Mouse (Mus musculus): ENCODE data around the gene Tubg2. TPM values are rescaled to one million over a fixed set of nuclear protein-coding genes. Genes with fewer than 3 reads are reported as not detected.

Tubg2 gene
- polyA plus RNA-seq, 1 experiment from 2014 or later: 7.6 TPM

- H3K4me1 ChIP-seq: peaks cover 14% of the 10 kb centered on the region
- 48% methylated on average over 5 of the region's 5 CpGs for WGBS
- H3K27ac ChIP-seq: no peak overlapping the region
- peaks cover 17% of the 10 kb centered on the region for H3K36me3 ChIP-seq (replicated peaks)
- H3K27me3 ChIP-seq: peaks cover 80% of the 10 kb centered on the region
- no peak overlapping the region for H3K9ac ChIP-seq
- ATAC-seq (ENCODE audit: low FRiP score): no peak
- no peaks in the 10 kb centered on the region for H3K9me3 ChIP-seq
- no peak overlapping the region for H3K4me2 ChIP-seq
- H3K4me3 ChIP-seq (replicated peaks): no peak overlapping the region
Measured at GRCm38 (mm10) chr11:101162301-101162700, 6.6 kb downstream of the Tubg2 start.

GRCm38 (mm10) chr11:101162772-101163171, 7.1 kb downstream of the Tubg2 start:
- no peak for ATAC-seq (ENCODE audit: low FRiP score)
- no peak overlapping the region for H3K27ac ChIP-seq
- no peak overlapping the region for H3K4me2 ChIP-seq
- WGBS: 48% methylated on average over 5 of the region's 5 CpGs
- peaks cover 14% of the 10 kb centered on the region for H3K4me1 ChIP-seq
- H3K9ac ChIP-seq: no peak overlapping the region
- H3K36me3 ChIP-seq (replicated peaks): peaks cover 21% of the 10 kb centered on the region
- no peaks in the 10 kb centered on the region for H3K9me3 ChIP-seq
- peaks cover 81% of the 10 kb centered on the region for H3K27me3 ChIP-seq
- H3K4me3 ChIP-seq (replicated peaks): no peak overlapping the region

GRCm38 (mm10) chr11:101163476-101164350, 8.0 kb downstream of the Tubg2 start:
- peak overlapping the region; percentile 31 for H3K4me3 ChIP-seq (replicated peaks)
- 9% methylated on average over 49 of the region's 49 CpGs for WGBS
- peak overlapping the region; percentile 50 for H3K4me2 ChIP-seq
- ATAC-seq (ENCODE audit: low FRiP score): no peak
- 0 out of 2 replicates have a peak overlapping the region, but pooled peaks have one; percentile 36 for H3K9ac ChIP-seq
- H3K9me3 ChIP-seq: no peaks in the 10 kb centered on the region
- no peak overlapping the region for H3K27ac ChIP-seq
- peaks cover 24% of the 10 kb centered on the region for H3K36me3 ChIP-seq (replicated peaks)
- peaks cover 17% of the 10 kb centered on the region for H3K4me1 ChIP-seq
- peaks cover 82% of the 10 kb centered on the region for H3K27me3 ChIP-seq

GRCm38 (mm10) chr11:101164351-101164665, 8.6 kb downstream of the Tubg2 start:
- Histone ChIP-seq H3K9me3 (no peaks in the 10 kb centered on the region), H3K9ac (0 out of 2 replicates have a peak overlapping the region, but pooled peaks have one; percentile 36), H3K4me1 (peaks cover 23% of the 10 kb centered on the region), H3K4me3 (replicated peaks) (peak overlapping the region; percentile 31), H3K27ac (no peak overlapping the region), H3K36me3 (replicated peaks) (peaks cover 24% of the 10 kb centered on the region), H3K4me2 (peak overlapping the region; percentile 50), H3K27me3 (peaks cover 85% of the 10 kb centered on the region)
- no peak for ATAC-seq (ENCODE audit: low FRiP score)
- WGBS: 2% methylated on average over 21 of the region's 21 CpGs

- peaks cover 91% of the 10 kb centered on the region for H3K27me3 ChIP-seq
- ATAC-seq (ENCODE audit: low FRiP score): no peak
- peaks cover 29% of the 10 kb centered on the region for H3K4me1 ChIP-seq
- peak overlapping the region; percentile 31 for H3K4me3 ChIP-seq (replicated peaks)
- peaks cover 24% of the 10 kb centered on the region for H3K36me3 ChIP-seq (replicated peaks)
- H3K9me3 ChIP-seq: no peaks in the 10 kb centered on the region
- H3K9ac ChIP-seq: no peak overlapping the region
- WGBS: 7% methylated on average over 35 of the region's 35 CpGs
- H3K4me2 ChIP-seq: peak overlapping the region; percentile 50
- no peak overlapping the region for H3K27ac ChIP-seq
Measured at GRCm38 (mm10) chr11:101164677-101165580, 9.2 kb downstream of the Tubg2 start.

GRCm38 (mm10) chr11:101166357-101166756, 10.7 kb downstream of the Tubg2 start:
- H3K27ac ChIP-seq: no peak overlapping the region
- peaks cover 24% of the 10 kb centered on the region for H3K36me3 ChIP-seq (replicated peaks)

GRCm38 (mm10) chr11:101167211-101167962, 11.7 kb downstream of the Tubg2 start:
- Histone ChIP-seq H3K4me2 (no peak overlapping the region), H3K9ac (no peak overlapping the region), H3K9me3 (no peaks in the 10 kb centered on the region), H3K27ac (no peak overlapping the region), H3K4me1 (peaks cover 48% of the 10 kb centered on the region), H3K36me3 (replicated peaks) (peaks cover 17% of the 10 kb centered on the region), H3K27me3 (peaks cover 83% of the 10 kb centered on the region), H3K4me3 (replicated peaks) (no peak overlapping the region)
- no peak for ATAC-seq (ENCODE audit: low FRiP score)
- WGBS: 41% methylated on average over 19 of the region's 19 CpGs

More at GRCm38 (mm10) chr11:101166357-101166756, 10.7 kb downstream of the Tubg2 start:
- ATAC-seq (ENCODE audit: low FRiP score): no peak
- H3K9me3 ChIP-seq: no peaks in the 10 kb centered on the region
- no peak overlapping the region for H3K9ac ChIP-seq
- no peak overlapping the region for H3K4me2 ChIP-seq
- WGBS: 40% methylated on average over 14 of the region's 14 CpGs
- H3K4me1 ChIP-seq: peaks cover 39% of the 10 kb centered on the region
- peaks cover 94% of the 10 kb centered on the region for H3K27me3 ChIP-seq
- H3K4me3 ChIP-seq (replicated peaks): no peak overlapping the region

- Histone ChIP-seq H3K27me3 (peaks cover 79% of the 10 kb centered on the region), H3K9me3 (no peaks in the 10 kb centered on the region), H3K4me2 (no peak overlapping the region), H3K4me3 (replicated peaks) (no peak overlapping the region), H3K27ac (no peak overlapping the region), H3K9ac (no peak overlapping the region), H3K4me1 (peaks cover 52% of the 10 kb centered on the region), H3K36me3 (replicated peaks) (peaks cover 17% of the 10 kb centered on the region)
- ATAC-seq (ENCODE audit: low FRiP score): no peak
- 41% methylated on average over 8 of the region's 8 CpGs for WGBS
Measured at GRCm38 (mm10) chr11:101167963-101168300, 12.2 kb downstream of the Tubg2 start.

GRCm38 (mm10) chr11:101168301-101168980, 12.7 kb downstream of the Tubg2 start:
- Histone ChIP-seq H3K4me2 (no peak overlapping the region), H3K9ac (peak overlapping the region; percentile 7; the same call in 1 of the 2 replicates), H3K4me3 (replicated peaks) (no peak overlapping the region), H3K9me3 (no peaks in the 10 kb centered on the region), H3K27me3 (peaks cover 79% of the 10 kb centered on the region), H3K27ac (no peak overlapping the region), H3K36me3 (replicated peaks) (peaks cover 17% of the 10 kb centered on the region), H3K4me1 (peaks cover 57% of the 10 kb centered on the region)
- WGBS: 66% methylated on average over 18 of the region's 18 CpGs
- no peak for ATAC-seq (ENCODE audit: low FRiP score)

- 12% methylated on average over 16 of the region's 17 CpGs for WGBS
- H3K4me2 ChIP-seq: peak overlapping the region; percentile 89
- no peak for ATAC-seq (ENCODE audit: low FRiP score)
- no peak overlapping the region for H3K27ac ChIP-seq
- peaks cover 17% of the 10 kb centered on the region for H3K36me3 ChIP-seq (replicated peaks)
- peaks cover 79% of the 10 kb centered on the region for H3K27me3 ChIP-seq
- peak overlapping the region; percentile 74 for H3K9ac ChIP-seq
- peak overlapping the region; percentile 67 for H3K4me3 ChIP-seq (replicated peaks)
- no peaks in the 10 kb centered on the region for H3K9me3 ChIP-seq
- H3K4me1 ChIP-seq: peaks cover 57% of the 10 kb centered on the region
Measured at GRCm38 (mm10) chr11:101169301-101170107, 13.8 kb downstream of the Tubg2 start.

- Histone ChIP-seq H3K9me3 (no peaks in the 10 kb centered on the region), H3K4me2 (peak within 1 kb of the TSS; percentile 89), H3K27me3 (peaks cover 79% of the 10 kb centered on the region), H3K4me1 (peaks cover 62% of the 10 kb centered on the region), H3K9ac (peak within 1 kb of the TSS; percentile 74), H3K36me3 (replicated peaks) (peaks cover 17% of the 10 kb centered on the region), H3K4me3 (replicated peaks) (peak within 1 kb of the TSS; percentile 67), H3K27ac (peak within 1 kb of the TSS; percentile 71)
- under 1% methylated on average over 35 of the region's 35 CpGs for whole genome bisulfite sequencing
- ATAC-seq (ENCODE audit: low FRiP score): no peak
Measured at GRCm38 (mm10) chr11:101170354-101170810, 14.7 kb downstream of the Tubg2 start, which contains the start of gene Cntnap1. Gene Cntnap1, plus strand, starts transcription at chr11:101170523.

Measured in forebrain, embryonic 12.5 days (tissue).